Mouse (Mus musculus) limb, embryonic 12.5 days (tissue): ENCODE data around the gene Gpbar1. TPM values are rescaled to one million over a fixed set of nuclear protein-coding genes. Genes with fewer than 3 reads are reported as not detected.

Experiments used
- ATAC-seq: fragments of 200-750 bp; cut with Nextera tagmentation; 2 replicates; pipeline ENCODE4 v1.8.0; 2017; ENCODE audit warnings: low read depth, moderate TSS enrichment; ENCODE audit not compliant: insufficient number of reproducible peaks, insufficient read depth, low FRiP score, low TSS enrichment
- H3K27ac ChIP-seq: fragments of 300-500 bp; sonication (generic); 2 replicates; pipeline ENCODE4 v1.5.1; 2016; ENCODE audit warnings: mild to moderate bottlenecking, moderate library complexity
- H3K27me3 ChIP-seq: fragments of 300-500 bp; sonication (generic); 2 replicates; pipeline ENCODE4 v1.6.1; 2016; ENCODE audit warnings: mild to moderate bottlenecking, moderate library complexity
- H3K36me3 ChIP-seq: fragments of 300-500 bp; sonication (generic); 2 replicates; pipeline ENCODE4 v1.6.1; 2016; ENCODE audit warnings: mild to moderate bottlenecking, moderate library complexity
- H3K4me1 ChIP-seq: fragments of 300-500 bp; sonication (generic); replicated peaks from 2 replicates; pipeline ENCODE4 v1.6.1; 2016
- H3K4me2 ChIP-seq: fragments of 300-500 bp; sonication (generic); 2 replicates; pipeline ENCODE4 v1.6.1; 2016; ENCODE audit warnings: mild to moderate bottlenecking, moderate library complexity
- H3K4me3 ChIP-seq: fragments of 300-500 bp; sonication (generic); replicated peaks from 2 replicates; pipeline ENCODE4 v1.5.1; 2016; ENCODE audit warnings: mild to moderate bottlenecking
- H3K9ac ChIP-seq: fragments of 300-500 bp; sonication (generic); replicated peaks from 2 replicates; pipeline ENCODE4 v1.6.1; 2016; ENCODE audit warnings: mild to moderate bottlenecking, moderate library complexity
- H3K9me3 ChIP-seq: fragments of 300-500 bp; sonication (generic); 2 replicates; pipeline ENCODE4 v1.6.1; 2016; ENCODE audit warnings: mild to moderate bottlenecking, moderate library complexity
- WGBS: fragments of 180-500 bp; shearing (Covaris S2); methylation state at CpG from one replicate; pipeline ENCODE4 v1.1.7; 2016; 5-methylcytosine and 5-hydroxymethylcytosine counted together
- polyA plus RNA-seq: library from polyadenylated mRNA; unstranded; fragments of >200 nt; fragmentation: Nextera tagmentation; extraction: Ambion mirVana; gene quantifications from 2 replicates; pipeline ENCODE4 v1.2.1, GENCODE M21; 2016

Gpbar1 gene
- polyA plus RNA-seq, 1 experiment from 2014 or later, result 0.19 TPM

GRCm38 (mm10) chr1:74277883-74278537, 340 bp upstream of the Gpbar1 start:
- ATAC-seq, result no peak
- Histone ChIP-seq H3K9ac (no peak overlapping the region), H3K4me2 (no peak overlapping the region), H3K36me3 (peaks cover 46% of the 10 kb centered on the region), H3K27ac (no peak overlapping the region), H3K9me3 (no peaks in the 10 kb centered on the region), H3K4me1 (peaks cover 15% of the 10 kb centered on the region), H3K27me3 (no peaks in the 10 kb centered on the region), H3K4me3 (no peak overlapping the region)
- 58% methylated on average over 8 of the region's 8 CpGs for WGBS

GRCm38 (mm10) chr1:74278988-74279387, 638 bp downstream of the Gpbar1 start:
- no peak for ATAC-seq
- H3K4me3 ChIP-seq, result no peak overlapping the region

GRCm38 (mm10) chr1:74280591-74281325, 2.4 kb downstream of the Gpbar1 start:
- Histone ChIP-seq H3K9me3 (no peaks in the 10 kb centered on the region), H3K4me2 (no peak overlapping the region), H3K9ac (no peak overlapping the region), H3K27ac (no peak overlapping the region), H3K27me3 (no peaks in the 10 kb centered on the region), H3K36me3 (peaks cover 49% of the 10 kb centered on the region), H3K4me3 (no peak overlapping the region), H3K4me1 (peaks cover 16% of the 10 kb centered on the region)
- whole genome bisulfite sequencing, result 94% methylated on average over 14 of the region's 14 CpGs
- ATAC-seq, result no peak

More at GRCm38 (mm10) chr1:74278988-74279387, 638 bp downstream of the Gpbar1 start:
- Histone ChIP-seq H3K27ac (no peak overlapping the region), H3K9me3 (no peaks in the 10 kb centered on the region), H3K27me3 (no peaks in the 10 kb centered on the region), H3K4me1 (peaks cover 23% of the 10 kb centered on the region), H3K4me2 (no peak overlapping the region), H3K9ac (no peak overlapping the region), H3K36me3 (peaks cover 49% of the 10 kb centered on the region)
- whole genome bisulfite sequencing, result 88% methylated on average over 11 of the region's 11 CpGs

GRCm38 (mm10) chr1:74281372-74281771, 3.0 kb downstream of the Gpbar1 start:
- H3K9me3 ChIP-seq, result no peaks in the 10 kb centered on the region
- no peak overlapping the region for H3K9ac ChIP-seq
- ATAC-seq, result no peak
- H3K4me3 ChIP-seq, result no peak overlapping the region
- no peak overlapping the region for H3K4me2 ChIP-seq
- WGBS, result 71% methylated on average over 2 of the region's 2 CpGs
- H3K27me3 ChIP-seq, result no peaks in the 10 kb centered on the region
- H3K27ac ChIP-seq, result no peak overlapping the region
- peaks cover 49% of the 10 kb centered on the region for H3K36me3 ChIP-seq
- H3K4me1 ChIP-seq, result peaks cover 22% of the 10 kb centered on the region

- ATAC-seq, result no peak
- H3K36me3 ChIP-seq, result peaks cover 49% of the 10 kb centered on the region
Measured at GRCm38 (mm10) chr1:74281886-74282285, 3.5 kb downstream of the Gpbar1 start.

GRCm38 (mm10) chr1:74282896-74283625, 4.7 kb downstream of the Gpbar1 start:
- peak overlapping the region; percentile 19; the same call in 1 of the 2 replicates for H3K4me2 ChIP-seq
- WGBS, result 89% methylated on average over 10 of the region's 10 CpGs
- H3K27ac ChIP-seq, result no peak overlapping the region
- no peak for ATAC-seq
- no peaks in the 10 kb centered on the region for H3K9me3 ChIP-seq
- no peak overlapping the region for H3K9ac ChIP-seq
- peaks cover 51% of the 10 kb centered on the region for H3K36me3 ChIP-seq
- no peaks in the 10 kb centered on the region for H3K27me3 ChIP-seq
- no peak overlapping the region for H3K4me3 ChIP-seq
- peaks cover 23% of the 10 kb centered on the region for H3K4me1 ChIP-seq

More at GRCm38 (mm10) chr1:74281886-74282285, 3.5 kb downstream of the Gpbar1 start:
- Histone ChIP-seq H3K4me3 (no peak overlapping the region), H3K27me3 (no peaks in the 10 kb centered on the region), H3K4me2 (no peak overlapping the region), H3K4me1 (peaks cover 23% of the 10 kb centered on the region), H3K27ac (no peak overlapping the region), H3K9ac (no peak overlapping the region), H3K9me3 (no peaks in the 10 kb centered on the region)
- 95% methylated on average over 8 of the region's 8 CpGs for WGBS

- H3K27me3 ChIP-seq, result no peaks in the 10 kb centered on the region
- peak overlapping the region; percentile 78 for H3K4me3 ChIP-seq
- peaks cover 23% of the 10 kb centered on the region for H3K4me1 ChIP-seq
- peak overlapping the region; percentile 69 for H3K27ac ChIP-seq
- 13% methylated on average over 15 of the region's 15 CpGs for WGBS
- peak; percentile 15; the same call in 1 of the 2 replicates for ATAC-seq
- H3K9ac ChIP-seq, result peak overlapping the region; percentile 84
- H3K36me3 ChIP-seq, result peaks cover 55% of the 10 kb centered on the region
- H3K4me2 ChIP-seq, result peak overlapping the region; percentile 74
- H3K9me3 ChIP-seq, result no peaks in the 10 kb centered on the region
Measured at GRCm38 (mm10) chr1:74283686-74284463, 5.5 kb downstream of the Gpbar1 start.

GRCm38 (mm10) chr1:74284543-74285160, 6.3 kb downstream of the Gpbar1 start, which contains the start of the genes Aamp and Pnkd:
Aamp (minus strand) TSS chr1:74284738.
Pnkd (plus strand) TSS chr1:74284930.
- Histone ChIP-seq H3K4me1 (peaks cover 23% of the 10 kb centered on the region), H3K9ac (peak within 1 kb of the TSS; percentile 84)
- under 1% methylated on average over 56 of the region's 56 CpGs for WGBS

GRCm38 (mm10) chr1:74285212-74286010, 7.1 kb downstream of the Gpbar1 start:
- no peaks in the 10 kb centered on the region for H3K27me3 ChIP-seq
- no peak; the same call in 1 of the 2 replicates for ATAC-seq
- peaks cover 23% of the 10 kb centered on the region for H3K4me1 ChIP-seq
- no peak overlapping the region for H3K27ac ChIP-seq
- H3K36me3 ChIP-seq, result peaks cover 53% of the 10 kb centered on the region
- H3K4me2 ChIP-seq, result peak overlapping the region; percentile 77
- no peaks in the 10 kb centered on the region for H3K9me3 ChIP-seq
- 4% methylated on average over 23 of the region's 23 CpGs for WGBS
- H3K4me3 ChIP-seq, result peak overlapping the region; percentile 78
- peak overlapping the region; percentile 73 for H3K9ac ChIP-seq

More at GRCm38 (mm10) chr1:74284543-74285160, 6.3 kb downstream of the Gpbar1 start, which contains the start of the genes Aamp and Pnkd:
- H3K27me3 ChIP-seq, result no peaks in the 10 kb centered on the region
- no peaks in the 10 kb centered on the region for H3K9me3 ChIP-seq
- peak; percentile 97 for ATAC-seq
- peak within 1 kb of the TSS; percentile 69 for H3K27ac ChIP-seq
- peak within 1 kb of the TSS; percentile 78 for H3K4me3 ChIP-seq
- H3K36me3 ChIP-seq, result peaks cover 55% of the 10 kb centered on the region
- H3K4me2 ChIP-seq, result peak within 1 kb of the TSS; percentile 77
